ENCODE assay signal across 11 mouse cellular contexts in genomic region chr11:61416540-61416939, GRCm38 (mm10). TPM values are rescaled to one million over a fixed set of nuclear protein-coding genes. Genes with fewer than 3 reads are reported as not detected.
A peak's percentile ranks its signal among the peaks of the same experiment; 100 is the strongest.
DNase-seq lines count a peak whose midpoint lies in the region; ATAC-seq and TF ChIP-seq lines count a peak whose summit lies in the region.
"Not testable (repeated sequence)": the region's sequence is repeated elsewhere in the genome, so short reads cannot be mapped to it uniquely, and the experiment has no call there.
"Had no signal": no experiment of that assay in that cellular context is flagged by ENCODE, and none has a peak within 500 bp of the region (broad histone marks: within the 10 kb centered on the region; RNA-seq: fewer than 3 reads in every experiment).

No protein-coding gene starts in this region.

- 80% methylated on average over 17 of the region's 17 CpGs for WGBS in kidney, postnatal 0 days
- WGBS in lung, adult 2 months, result 80% methylated on average over 17 of the region's 17 CpGs
- WGBS in olfactory bulb, adult 2 months, result 85% methylated on average over 17 of the region's 17 CpGs

- not testable (repeated sequence) for H3K27ac ChIP-seq in kidney, postnatal 0 days; olfactory bulb, adult 2 months (ENCODE audit: insufficient read depth, low read depth, low read length)

- not testable (repeated sequence) for H3K36me3 ChIP-seq in G1E (replicated peaks); kidney, postnatal 0 days (ENCODE audit: insufficient read depth, low read length)

- not testable (repeated sequence) for TF ChIP-seq POLR2A in lung, adult 2 months (IDR thresholded peaks at IDR 0.05; ENCODE audit: borderline replicate concordance, extremely low read depth, low read depth, low read length); olfactory bulb, adult 2 months (IDR thresholded peaks at IDR 0.05; ENCODE audit: insufficient read depth, low read depth, low read length)

- H3K4me3 ChIP-seq in G1E (ENCODE audit: low read depth, low read length); kidney, postnatal 0 days (replicated peaks; ENCODE audit: low read depth, low read length); lung, adult 2 months (replicated peaks; ENCODE audit: extremely low read depth, low read depth, low read length); olfactory bulb, adult 2 months (ENCODE audit: insufficient read depth, low read depth, low read length): not testable (repeated sequence)

- not testable (repeated sequence) for H3K27me3 ChIP-seq in G1E (ENCODE audit: insufficient read depth, low read length); kidney, postnatal 0 days (ENCODE audit: insufficient read depth, low read length)

- ATAC-seq in G1E (ENCODE audit: extremely low read depth, insufficient number of reproducible peaks, low FRiP score, poor library complexity, severe bottlenecking); kidney, postnatal 0 days (replicated peaks; ENCODE audit: low FRiP score, low read depth): not testable (repeated sequence)

- H3K4me1 ChIP-seq in G1E (ENCODE audit: insufficient read depth, low read depth, low read length); kidney, postnatal 0 days (replicated peaks; ENCODE audit: insufficient read depth, low read length); lung, adult 2 months (ENCODE audit: control insufficient read depth, insufficient read depth, low read length); olfactory bulb, adult 2 months (ENCODE audit: control insufficient read depth, insufficient read depth, low read length): not testable (repeated sequence)

- not testable (repeated sequence) for H3K4me2 ChIP-seq in kidney, postnatal 0 days (ENCODE audit: low read length)

- H3K9me3 ChIP-seq in G1E (replicated peaks); kidney, postnatal 0 days (replicated peaks; ENCODE audit: low read length): not testable (repeated sequence)

- not testable (repeated sequence) for DNase-seq in G1E (ENCODE audit: low spot score); kidney, postnatal 0 days (ENCODE audit: low spot score)
- peak; percentile 36 for DNase-seq in adrenal gland, postnatal 14 days
- peak; percentile 30 for DNase-seq in gastrocnemius, adult 18-20 months (ENCODE audit: low spot score)
- peak; percentile 43 for DNase-seq in lung, adult 2 months
- DNase-seq in thymus, postnatal 25 days, result peak; percentile 26

- H3K9ac ChIP-seq in kidney, postnatal 0 days (ENCODE audit: low read depth, low read length), result not testable (repeated sequence)

- peak; percentile 42; the same call in 1 of the 2 replicates for TF ChIP-seq CTCF in G1E (IDR thresholded peaks at IDR 0.05; ENCODE audit: low read depth, low read length)
- peak; percentile 61 for TF ChIP-seq CTCF in kidney, postnatal 0 days (IDR thresholded peaks at IDR 0.05; ENCODE audit: low read depth)
- TF ChIP-seq CTCF in lung, adult 2 months (IDR thresholded peaks at IDR 0.05; ENCODE audit: insufficient read depth, low read length), result peak; percentile 54
- peak; percentile 37; the same call in 1 of the 2 replicates for TF ChIP-seq CTCF in olfactory bulb, adult 2 months (IDR thresholded peaks at IDR 0.05; ENCODE audit: insufficient read depth, low read depth, low read length)

RNA-seq across cellular contexts. Expression of gene Rnf112, which starts 37.4 kb away (rescaled TPM):
- total RNA-seq in G1E (2014; fragmentation: Nextera tagmentation), result not detected in 2 replicates
- 0.06 and 0.16 TPM in 2 replicates for total RNA-seq in G1E (2017)
- polyA plus RNA-seq in G1E (2012), result not detected in 2 replicates
- total RNA-seq in adrenal gland, postnatal 14 days (2021), result 1.2 and 2.1 TPM in 2 replicates
- total RNA-seq in gastrocnemius, adult 18-20 months (2021), result not detected
- 0.05 and 0.13 TPM in 2 replicates for polyA plus RNA-seq in kidney, postnatal 0 days (2015; fragmentation: Nextera tagmentation; extraction: Ambion mirVana)
- polyA plus RNA-seq in lung, adult 2 months (2012; rRNA removed), result 0.27 and 0.44 TPM in 2 replicates
- polyA plus RNA-seq in olfactory bulb, adult 2 months (2012; ENCODE audit: insufficient read depth, insufficient read length, low replicate concordance, missing spikeins), result not detected in 2 replicates
- total RNA-seq: common myeloid progenitor, adult 5-6 weeks had no signal
- polyA plus RNA-seq: macrophage had no signal

RNA-seq across cellular contexts. Expression of gene Slc47a1, which starts 38.4 kb away (rescaled TPM):
- not detected in 2 replicates for total RNA-seq in G1E (2014; fragmentation: Nextera tagmentation)
- total RNA-seq in G1E (2017), result 0.11 TPM in 1 of 2 replicates, not detected in the other
- polyA plus RNA-seq in G1E (2012), result not detected in 2 replicates
- 1.7 and 6.8 TPM in 2 replicates for total RNA-seq in adrenal gland, postnatal 14 days (2021)
- 10 to 100 TPM; 15.3 to 18.5 TPM for total RNA-seq in gastrocnemius, adult 18-20 months (2021)
- 45.7 and 51.5 TPM in 2 replicates for polyA plus RNA-seq in kidney, postnatal 0 days (2015; fragmentation: Nextera tagmentation; extraction: Ambion mirVana)
- polyA plus RNA-seq in lung, adult 2 months (2012; rRNA removed), result 1.9 and 3.1 TPM in 2 replicates
- not detected in 2 replicates for polyA plus RNA-seq in olfactory bulb, adult 2 months (2012; ENCODE audit: insufficient read depth, insufficient read length, low replicate concordance, missing spikeins)
- total RNA-seq: common myeloid progenitor, adult 5-6 weeks had no signal
- polyA plus RNA-seq: forebrain, embryonic 12.5 days; macrophage; midbrain, embryonic 13.5 days had no signal

Comparison
In these comparisons a context has a peak if more than half of its experiments do, and no peak if none do; other contexts are left out.
1. RNA of gene Slc47a1, which starts 38.4 kb away (polyA plus RNA-seq): 45.7 to 51.5 TPM in kidney, postnatal 0 days; 1.9 to 3.1 TPM in lung, adult 2 months, not detected in G1E and not detected in olfactory bulb, adult 2 months; every median in the first group is over 10 times any median in the second.
2. Peak in every context shown above with its lines, with median percentiles within 50 percentile points of each other: CTCF ChIP-seq.